Mouse (Mus musculus) forebrain, embryonic 15.5 days (tissue): ENCODE data around the gene Otop2. TPM values are rescaled to one million over a fixed set of nuclear protein-coding genes. Genes with fewer than 3 reads are reported as not detected.
A peak's percentile ranks its signal among the peaks of the same experiment; 100 is the strongest.

Experiments used
- ATAC-seq: fragments of 200-750 bp; cut with Nextera tagmentation; replicated peaks from 2 replicates; pipeline ENCODE4 v1.8.0; 2017; ENCODE audit warnings: mild to moderate bottlenecking, moderate TSS enrichment, moderate library complexity
- H3K27ac ChIP-seq: fragments of 300-500 bp; sonication (generic); replicated peaks from 2 replicates; pipeline ENCODE4 v1.5.1; 2015; ENCODE audit warnings: mild to moderate bottlenecking, inconsistent platforms
- H3K27me3 ChIP-seq: fragments of 300-500 bp; sonication (generic); 2 replicates; pipeline ENCODE4 v1.6.1; 2015; ENCODE audit warnings: inconsistent platforms
- H3K36me3 ChIP-seq: fragments of 300-500 bp; sonication (generic); 2 replicates; pipeline ENCODE4 v1.6.1; 2015; ENCODE audit warnings: mild to moderate bottlenecking, inconsistent platforms
- H3K4me1 ChIP-seq: fragments of 300-500 bp; sonication (generic); 2 replicates; pipeline ENCODE4 v1.6.1; 2015; ENCODE audit warnings: inconsistent platforms
- H3K4me2 ChIP-seq: fragments of 300-500 bp; sonication (generic); replicated peaks from 2 replicates; pipeline ENCODE4 v1.6.1; 2015; ENCODE audit warnings: mild to moderate bottlenecking, inconsistent platforms
- H3K4me3 ChIP-seq: fragments of 300-500 bp; sonication (generic); 2 replicates; pipeline ENCODE4 v1.5.1; 2015; ENCODE audit warnings: mild to moderate bottlenecking, inconsistent platforms
- H3K9ac ChIP-seq: fragments of 300-500 bp; sonication (generic); replicated peaks from 2 replicates; pipeline ENCODE4 v1.6.1; 2015; ENCODE audit warnings: mild to moderate bottlenecking, inconsistent platforms
- H3K9me3 ChIP-seq: fragments of 300-500 bp; sonication (generic); 2 replicates; pipeline ENCODE4 v1.6.1; 2016; ENCODE audit warnings: inconsistent platforms
- WGBS: fragments of 180-500 bp; shearing (Covaris S2); methylation state at CpG from one replicate; pipeline ENCODE4 v1.1.7; 2015; ENCODE audit warnings: mixed read lengths; 5-methylcytosine and 5-hydroxymethylcytosine counted together
- polyA plus RNA-seq: library from polyadenylated mRNA; unstranded; fragments of >200 nt; fragmentation: Nextera tagmentation; extraction: Ambion mirVana; gene quantifications from 2 replicates; pipeline ENCODE4 v1.2.1, GENCODE M21; 2015

Gene Otop2
- polyA plus RNA-seq, 1 experiment from 2014 or later, result not detected

GRCm38 (mm10) chr11:115277604-115277975, 29.4 kb upstream of the Otop2 start:
- peak overlapping the region; percentile 61 for H3K9ac ChIP-seq
- WGBS, result 21% methylated on average over 7 of the region's 7 CpGs
- H3K27me3 ChIP-seq, result no peaks in the 10 kb centered on the region
- H3K4me2 ChIP-seq, result peak overlapping the region; percentile 82
- ATAC-seq, result no peak
- no peaks in the 10 kb centered on the region for H3K9me3 ChIP-seq
- peaks cover 26% of the 10 kb centered on the region for H3K4me1 ChIP-seq
- H3K36me3 ChIP-seq, result no peaks in the 10 kb centered on the region
- peak overlapping the region; percentile 91 for H3K27ac ChIP-seq
- H3K4me3 ChIP-seq, result peak overlapping the region; percentile 72

GRCm38 (mm10) chr11:115278176-115278575, 28.8 kb upstream of the Otop2 start:
- 78% methylated on average over 6 of the region's 6 CpGs for WGBS
- no peak for ATAC-seq
- no peaks in the 10 kb centered on the region for H3K27me3 ChIP-seq
- H3K4me1 ChIP-seq, result peaks cover 26% of the 10 kb centered on the region
- peak overlapping the region; percentile 61; the same call in 1 of the 2 replicates for H3K9ac ChIP-seq
- H3K36me3 ChIP-seq, result no peaks in the 10 kb centered on the region
- no peaks in the 10 kb centered on the region for H3K9me3 ChIP-seq
- H3K27ac ChIP-seq, result no peak overlapping the region
- no peak overlapping the region for H3K4me2 ChIP-seq
- H3K4me3 ChIP-seq, result no peak overlapping the region

- no peaks in the 10 kb centered on the region for H3K27me3 ChIP-seq
- no peak for ATAC-seq
- H3K4me1 ChIP-seq, result peaks cover 24% of the 10 kb centered on the region
- H3K27ac ChIP-seq, result no peak overlapping the region
- H3K9ac ChIP-seq, result no peak overlapping the region
- WGBS, result 79% methylated on average over 1 of the region's 1 CpGs
- H3K9me3 ChIP-seq, result no peaks in the 10 kb centered on the region
- no peaks in the 10 kb centered on the region for H3K36me3 ChIP-seq
- H3K4me3 ChIP-seq, result no peak overlapping the region
- no peak overlapping the region for H3K4me2 ChIP-seq
Measured at GRCm38 (mm10) chr11:115279726-115280125, 27.2 kb upstream of the Otop2 start.

- 81% methylated on average over 8 of the region's 8 CpGs for WGBS
Measured at GRCm38 (mm10) chr11:115282295-115282694, 24.7 kb upstream of the Otop2 start.

GRCm38 (mm10) chr11:115282723-115283485, 24.1 kb upstream of the Otop2 start:
- peaks cover 18% of the 10 kb centered on the region for H3K4me1 ChIP-seq
- WGBS, result 90% methylated on average over 8 of the region's 8 CpGs
- H3K4me2 ChIP-seq, result no peak overlapping the region
- no peaks in the 10 kb centered on the region for H3K9me3 ChIP-seq
- no peaks in the 10 kb centered on the region for H3K36me3 ChIP-seq
- no peak overlapping the region for H3K27ac ChIP-seq
- H3K9ac ChIP-seq, result no peak overlapping the region
- H3K4me3 ChIP-seq, result no peak overlapping the region
- ATAC-seq, result no peak
- no peaks in the 10 kb centered on the region for H3K27me3 ChIP-seq

More at GRCm38 (mm10) chr11:115282295-115282694, 24.7 kb upstream of the Otop2 start:
- Histone ChIP-seq H3K4me2 (no peak overlapping the region), H3K27ac (peak overlapping the region; percentile 19; the same call in 1 of the 2 replicates), H3K36me3 (no peaks in the 10 kb centered on the region), H3K9ac (no peak overlapping the region), H3K4me3 (no peak overlapping the region), H3K4me1 (peaks cover 22% of the 10 kb centered on the region), H3K27me3 (no peaks in the 10 kb centered on the region), H3K9me3 (no peaks in the 10 kb centered on the region)
- ATAC-seq, result no peak

GRCm38 (mm10) chr11:115283486-115283765, 23.5 kb upstream of the Otop2 start:
- no peak overlapping the region for H3K27ac ChIP-seq
- WGBS, result 73% methylated on average over 9 of the region's 9 CpGs
- H3K4me2 ChIP-seq, result no peak overlapping the region
- no peaks in the 10 kb centered on the region for H3K36me3 ChIP-seq
- H3K4me1 ChIP-seq, result peaks cover 16% of the 10 kb centered on the region
- ATAC-seq, result no peak
- H3K27me3 ChIP-seq, result no peaks in the 10 kb centered on the region
- H3K9ac ChIP-seq, result no peak overlapping the region
- H3K9me3 ChIP-seq, result no peaks in the 10 kb centered on the region
- no peak overlapping the region for H3K4me3 ChIP-seq

- Histone ChIP-seq H3K9ac (no peak overlapping the region), H3K4me2 (no peak overlapping the region), H3K9me3 (no peaks in the 10 kb centered on the region), H3K4me1 (peaks cover 16% of the 10 kb centered on the region), H3K27me3 (no peaks in the 10 kb centered on the region), H3K36me3 (no peaks in the 10 kb centered on the region), H3K27ac (no peak overlapping the region), H3K4me3 (no peak overlapping the region)
- no peak for ATAC-seq
- 88% methylated on average over 12 of the region's 12 CpGs for WGBS
Measured at GRCm38 (mm10) chr11:115283891-115284620, 22.9 kb upstream of the Otop2 start.

- no peak for ATAC-seq
- Histone ChIP-seq H3K4me3 (no peak overlapping the region), H3K9ac (no peak overlapping the region), H3K4me2 (no peak overlapping the region), H3K4me1 (peaks cover 16% of the 10 kb centered on the region), H3K27ac (no peak overlapping the region), H3K9me3 (no peaks in the 10 kb centered on the region), H3K27me3 (no peaks in the 10 kb centered on the region), H3K36me3 (no peaks in the 10 kb centered on the region)
- WGBS, result 74% methylated on average over 4 of the region's 4 CpGs
Measured at GRCm38 (mm10) chr11:115285282-115285681, 21.7 kb upstream of the Otop2 start.

GRCm38 (mm10) chr11:115286201-115286993, 20.6 kb upstream of the Otop2 start:
- Histone ChIP-seq H3K36me3 (no peaks in the 10 kb centered on the region), H3K4me3 (no peak overlapping the region), H3K27ac (peak overlapping the region; percentile 66), H3K27me3 (no peaks in the 10 kb centered on the region), H3K9ac (no peak overlapping the region), H3K9me3 (no peaks in the 10 kb centered on the region), H3K4me1 (peaks cover 16% of the 10 kb centered on the region), H3K4me2 (no peak overlapping the region)
- peak; percentile 61; the same call in 1 of the 2 replicates for ATAC-seq
- 65% methylated on average over 19 of the region's 19 CpGs for WGBS

GRCm38 (mm10) chr11:115287386-115287785, 19.6 kb upstream of the Otop2 start:
- H3K36me3 ChIP-seq, result no peaks in the 10 kb centered on the region
- H3K9me3 ChIP-seq, result no peaks in the 10 kb centered on the region
- no peak for ATAC-seq
- 69% methylated on average over 5 of the region's 5 CpGs for WGBS
- H3K4me3 ChIP-seq, result no peak overlapping the region
- peaks cover 16% of the 10 kb centered on the region for H3K4me1 ChIP-seq
- H3K27ac ChIP-seq, result no peak overlapping the region
- no peak overlapping the region for H3K9ac ChIP-seq
- no peaks in the 10 kb centered on the region for H3K27me3 ChIP-seq
- H3K4me2 ChIP-seq, result no peak overlapping the region

- 88% methylated on average over 2 of the region's 2 CpGs for WGBS
- H3K36me3 ChIP-seq, result no peaks in the 10 kb centered on the region
- H3K4me1 ChIP-seq, result peaks cover 16% of the 10 kb centered on the region
- H3K4me2 ChIP-seq, result no peak overlapping the region
- no peak overlapping the region for H3K4me3 ChIP-seq
- H3K27ac ChIP-seq, result no peak overlapping the region
- no peak overlapping the region for H3K9ac ChIP-seq
- H3K27me3 ChIP-seq, result no peaks in the 10 kb centered on the region
- ATAC-seq, result no peak
- no peaks in the 10 kb centered on the region for H3K9me3 ChIP-seq
Measured at GRCm38 (mm10) chr11:115288305-115288704, 18.7 kb upstream of the Otop2 start.

- no peak for ATAC-seq
- no peaks in the 10 kb centered on the region for H3K9me3 ChIP-seq
- H3K36me3 ChIP-seq, result no peaks in the 10 kb centered on the region
- no peak overlapping the region for H3K9ac ChIP-seq
- 82% methylated on average over 8 of the region's 8 CpGs for whole genome bisulfite sequencing
- H3K27me3 ChIP-seq, result no peaks in the 10 kb centered on the region
- H3K4me2 ChIP-seq, result no peak overlapping the region
- no peak overlapping the region for H3K27ac ChIP-seq
- H3K4me3 ChIP-seq, result no peak overlapping the region
- peaks cover 16% of the 10 kb centered on the region for H3K4me1 ChIP-seq
Measured at GRCm38 (mm10) chr11:115289885-115290284, 17.1 kb upstream of the Otop2 start.
